Mouse (Mus musculus): Measurements from ENCODE around the gene Chd2. TPM values are rescaled to one million over a fixed set of nuclear protein-coding genes. Genes with fewer than 3 reads are reported as not detected.

The Chd2 gene
- polyA plus RNA-seq, 1 experiment from 2014 or later = 44.7 TPM

DNA sequence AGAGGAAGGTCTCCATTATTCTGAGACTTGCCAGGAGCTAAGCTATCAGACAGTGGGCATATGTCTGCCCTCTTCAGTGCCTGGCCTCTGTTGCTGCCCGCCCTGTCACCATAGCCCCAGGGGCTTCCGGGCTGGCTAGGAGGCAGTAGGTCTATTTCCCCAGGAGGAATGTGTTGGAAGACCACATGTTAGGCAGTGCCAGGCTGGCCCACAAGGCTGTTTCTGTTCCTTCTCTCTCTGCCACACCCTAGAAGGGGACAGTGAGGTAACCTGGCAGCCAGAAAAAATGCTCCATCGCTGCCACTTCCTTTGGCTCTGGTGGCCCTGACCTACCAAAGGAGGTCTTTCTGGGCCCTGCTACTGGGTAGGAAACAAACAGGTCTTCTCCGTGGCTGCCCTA is 129.6 kb downstream of the Chd2 start:
- Histone ChIP-seq H3K4me3 (ENCODE audit: low read depth, low read length) (no peak overlapping the region), H3K4me2 (ENCODE audit: low read depth) (no peak overlapping the region), H3K4me1 (ENCODE audit: control insufficient read depth, insufficient read depth, low read length) (no peaks in the 10 kb centered on the region; the same call in none of the 2 replicates), H3K27me3 (ENCODE audit: control insufficient read depth, insufficient read depth, low read length) (no peaks in the 10 kb centered on the region), H3K36me3 (ENCODE audit: control insufficient read depth, insufficient read depth, low read length) (peaks cover 40% of the 10 kb centered on the region), H3K27ac (ENCODE audit: low read depth, low read length) (0 out of 2 replicates have a peak overlapping the region, but pooled peaks have one; percentile 27), H3K9ac (ENCODE audit: low read length) (no peak overlapping the region), H3K9me3 (ENCODE audit: control insufficient read depth, low read length) (no peaks in the 10 kb centered on the region)
- WGBS = 89% methylated on average over 4 of the region's 4 CpGs
- ATAC-seq (ENCODE audit: insufficient read depth, low FRiP score, low TSS enrichment) = no peak
- no peak for DNase-seq (ENCODE audit: low spot score)

DNA sequence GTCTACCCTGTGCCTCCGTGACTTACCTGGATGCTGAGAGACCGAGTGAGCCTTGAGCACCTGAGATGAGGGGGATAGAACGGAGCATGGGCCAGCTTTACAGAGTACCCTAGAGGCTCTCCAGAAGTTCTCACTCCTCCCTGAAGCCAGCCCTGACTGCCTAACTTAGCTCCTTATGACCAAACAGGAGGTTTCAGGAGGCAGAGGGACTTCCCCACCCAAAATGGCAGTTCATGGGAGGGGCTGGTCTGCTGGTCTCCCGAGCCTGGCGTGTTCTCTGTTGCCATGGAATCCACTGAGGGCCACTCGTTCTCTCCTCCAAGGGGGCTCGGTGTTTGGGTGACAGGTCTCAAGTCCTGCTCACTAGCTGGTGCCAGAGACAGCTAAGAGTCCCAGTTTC is 130.1 kb downstream of the Chd2 start:
- H3K4me3 ChIP-seq (ENCODE audit: low read depth, low read length) = no peak overlapping the region
- H3K4me1 ChIP-seq (ENCODE audit: control insufficient read depth, insufficient read depth, low read length) = no peaks in the 10 kb centered on the region; the same call in none of the 2 replicates
- H3K9ac ChIP-seq (ENCODE audit: low read length) = no peak overlapping the region
- ATAC-seq (ENCODE audit: insufficient read depth, low FRiP score, low TSS enrichment) (no peak), DNase-seq (ENCODE audit: low spot score) (no peak)
- H3K27ac ChIP-seq (ENCODE audit: low read depth, low read length) = 0 out of 2 replicates have a peak overlapping the region, but pooled peaks have one; percentile 27
- H3K4me2 ChIP-seq (ENCODE audit: low read depth) = no peak overlapping the region
- 66% methylated on average over 7 of the region's 7 CpGs for whole genome bisulfite sequencing
- H3K36me3 ChIP-seq (ENCODE audit: control insufficient read depth, insufficient read depth, low read length) = peaks cover 40% of the 10 kb centered on the region
- no peaks in the 10 kb centered on the region for H3K9me3 ChIP-seq (ENCODE audit: control insufficient read depth, low read length)
- H3K27me3 ChIP-seq (ENCODE audit: control insufficient read depth, insufficient read depth, low read length) = no peaks in the 10 kb centered on the region

- H3K36me3 ChIP-seq (ENCODE audit: control insufficient read depth, insufficient read depth, low read length) = peaks cover 22% of the 10 kb centered on the region
- no peak overlapping the region for H3K4me3 ChIP-seq (ENCODE audit: low read depth, low read length)
- no peak for DNase-seq (ENCODE audit: low spot score)
- no peak for ATAC-seq (ENCODE audit: insufficient read depth, low FRiP score, low TSS enrichment)
- no peaks in the 10 kb centered on the region for H3K27me3 ChIP-seq (ENCODE audit: control insufficient read depth, insufficient read depth, low read length)
- H3K4me1 ChIP-seq (ENCODE audit: control insufficient read depth, insufficient read depth, low read length) = peaks cover 27% of the 10 kb centered on the region
- H3K4me2 ChIP-seq (ENCODE audit: low read depth) = no peak overlapping the region
- 98% methylated on average over 11 of the region's 11 CpGs for WGBS
- no peak overlapping the region for H3K9ac ChIP-seq (ENCODE audit: low read length)
- no peak overlapping the region for H3K27ac ChIP-seq (ENCODE audit: low read depth, low read length)
- no peaks in the 10 kb centered on the region for H3K9me3 ChIP-seq (ENCODE audit: control insufficient read depth, low read length)
These were observed 136.1 kb downstream of the Chd2 start for GRCm38 (mm10) chr7:73405550-73405949.

DNA sequence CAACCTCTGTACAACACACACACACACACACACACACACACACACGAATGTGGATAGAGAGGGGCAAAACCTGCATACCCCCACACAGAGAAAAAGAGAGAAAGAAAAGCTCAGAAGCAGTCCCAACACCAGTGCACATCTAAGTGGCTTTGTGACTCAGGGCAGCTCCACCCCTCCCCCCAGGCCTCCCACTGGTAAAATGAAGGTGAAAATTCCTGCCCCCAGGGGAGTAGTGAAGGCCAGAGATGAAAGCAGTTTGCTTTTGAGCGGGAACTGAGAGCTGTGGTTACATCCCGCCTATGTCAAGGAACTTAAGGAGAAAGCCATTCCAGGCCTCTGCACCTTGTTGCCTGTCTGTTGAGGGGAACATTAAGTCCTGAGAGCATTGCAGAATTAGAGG is 138.1 kb downstream of the Chd2 start:
- no peak overlapping the region for H3K4me3 ChIP-seq (ENCODE audit: low read depth, low read length)
- DNase-seq (ENCODE audit: low spot score) (peak; percentile 20), ATAC-seq (ENCODE audit: insufficient read depth, low FRiP score, low TSS enrichment) (no peak)
- no peak overlapping the region for H3K27ac ChIP-seq (ENCODE audit: low read depth, low read length)
- no peaks in the 10 kb centered on the region for H3K9me3 ChIP-seq (ENCODE audit: control insufficient read depth, low read length)
- H3K9ac ChIP-seq (ENCODE audit: low read length) = no peak overlapping the region
- WGBS = 32% methylated on average over 3 of the region's 3 CpGs
- H3K4me2 ChIP-seq (ENCODE audit: low read depth) = no peak overlapping the region
- H3K4me1 ChIP-seq (ENCODE audit: control insufficient read depth, insufficient read depth, low read length) = peaks cover 44% of the 10 kb centered on the region
- no peaks in the 10 kb centered on the region for H3K27me3 ChIP-seq (ENCODE audit: control insufficient read depth, insufficient read depth, low read length)
- H3K36me3 ChIP-seq (ENCODE audit: control insufficient read depth, insufficient read depth, low read length) = peaks cover 15% of the 10 kb centered on the region

- Histone ChIP-seq H3K9ac (ENCODE audit: low read length) (no peak overlapping the region), H3K27ac (ENCODE audit: low read depth, low read length) (no peak overlapping the region), H3K27me3 (ENCODE audit: control insufficient read depth, insufficient read depth, low read length) (no peaks in the 10 kb centered on the region), H3K4me3 (ENCODE audit: low read depth, low read length) (no peak overlapping the region), H3K9me3 (ENCODE audit: control insufficient read depth, low read length) (no peaks in the 10 kb centered on the region), H3K4me1 (ENCODE audit: control insufficient read depth, insufficient read depth, low read length) (peaks cover 53% of the 10 kb centered on the region), H3K4me2 (ENCODE audit: low read depth) (no peak overlapping the region), H3K36me3 (ENCODE audit: control insufficient read depth, insufficient read depth, low read length) (peaks cover 12% of the 10 kb centered on the region)
- WGBS = 39% methylated on average over 1 of the region's 1 CpGs
- no peak for ATAC-seq (ENCODE audit: insufficient read depth, low FRiP score, low TSS enrichment)
- peak; percentile 11 for DNase-seq (ENCODE audit: low spot score)
These were observed 139.0 kb downstream of the Chd2 start for GRCm38 (mm10) chr7:73402671-73403070.

GRCm38 (mm10) chr7:73402106-73402505 is 139.5 kb downstream of the Chd2 start:
- peaks cover 59% of the 10 kb centered on the region for H3K4me1 ChIP-seq (ENCODE audit: control insufficient read depth, insufficient read depth, low read length)
- peaks cover 7% of the 10 kb centered on the region for H3K36me3 ChIP-seq (ENCODE audit: control insufficient read depth, insufficient read depth, low read length)
- no peak for ATAC-seq (ENCODE audit: insufficient read depth, low FRiP score, low TSS enrichment)

DNA sequence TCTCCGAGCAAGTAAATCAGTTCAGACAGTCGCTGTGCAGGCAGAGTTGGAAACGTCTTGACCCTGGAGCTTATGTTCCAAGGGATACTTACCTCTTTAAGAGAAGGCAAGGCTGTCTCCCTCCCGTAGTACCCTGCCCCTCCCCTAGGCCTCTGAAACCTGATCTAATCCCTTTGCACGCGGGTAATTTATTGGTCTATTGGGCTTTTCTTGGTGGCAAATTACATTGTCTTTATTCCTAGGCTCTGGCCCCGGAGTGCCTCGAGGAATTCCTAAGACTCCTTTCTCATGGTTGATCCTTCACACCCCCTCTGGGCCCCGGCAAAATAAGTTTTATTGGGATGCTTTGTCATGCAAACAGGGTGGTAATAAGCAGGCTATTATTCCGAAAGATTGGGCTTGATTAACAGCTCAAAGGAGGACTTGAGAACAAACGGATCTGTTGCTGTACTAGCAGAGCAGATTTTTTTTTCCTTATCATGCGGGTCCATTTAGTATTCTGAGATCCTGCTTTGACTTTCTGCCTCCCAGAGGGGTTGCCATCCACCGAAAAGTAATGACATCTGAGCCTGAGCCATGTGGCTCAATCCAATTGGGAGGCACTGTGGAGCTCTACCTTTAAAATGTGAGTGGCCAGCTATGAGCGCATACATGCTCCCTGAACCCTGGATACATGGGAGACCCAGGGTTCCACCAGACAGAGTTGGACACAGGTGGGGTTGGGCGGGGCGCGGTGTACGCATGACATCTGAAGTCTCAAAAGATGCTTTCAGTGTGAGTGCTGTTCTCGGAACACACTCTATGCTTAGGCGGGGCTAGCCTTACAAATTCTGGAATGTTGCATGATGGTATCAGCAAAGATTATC is 141.3 kb downstream of the Chd2 start:
- WGBS = 7% methylated on average over 20 of the region's 20 CpGs
- peak; percentile 81 for DNase-seq (ENCODE audit: low spot score)
- Histone ChIP-seq H3K4me1 (ENCODE audit: control insufficient read depth, insufficient read depth, low read length) (peaks cover 73% of the 10 kb centered on the region), H3K36me3 (ENCODE audit: control insufficient read depth, insufficient read depth, low read length) (peaks cover 2% of the 10 kb centered on the region), H3K9ac (ENCODE audit: low read length) (no peak overlapping the region), H3K4me3 (ENCODE audit: low read depth, low read length) (peak overlapping the region; percentile 22), H3K9me3 (ENCODE audit: control insufficient read depth, low read length) (no peaks in the 10 kb centered on the region), H3K27ac (ENCODE audit: low read depth, low read length) (peak overlapping the region; percentile 87), H3K4me2 (ENCODE audit: low read depth) (peak overlapping the region; percentile 59), H3K27me3 (ENCODE audit: control insufficient read depth, insufficient read depth, low read length) (no peaks in the 10 kb centered on the region)
- ATAC-seq (ENCODE audit: insufficient read depth, low FRiP score, low TSS enrichment) = peak; percentile 85

More at GRCm38 (mm10) chr7:73402106-73402505, 139.5 kb downstream of the Chd2 start:
- WGBS = 33% methylated on average over 2 of the region's 2 CpGs
- Histone ChIP-seq H3K9ac (ENCODE audit: low read length) (no peak overlapping the region), H3K9me3 (ENCODE audit: control insufficient read depth, low read length) (no peaks in the 10 kb centered on the region), H3K27ac (ENCODE audit: low read depth, low read length) (no peak overlapping the region), H3K4me3 (ENCODE audit: low read depth, low read length) (no peak overlapping the region), H3K27me3 (ENCODE audit: control insufficient read depth, insufficient read depth, low read length) (no peaks in the 10 kb centered on the region), H3K4me2 (ENCODE audit: low read depth) (no peak overlapping the region)
- DNase-seq (ENCODE audit: low spot score) = no peak

- ATAC-seq (ENCODE audit: insufficient read depth, low FRiP score, low TSS enrichment) (peak; percentile 49), DNase-seq (ENCODE audit: low spot score) (peak; percentile 88)
- 1% methylated on average over 19 of the region's 19 CpGs for WGBS
- H3K4me2 ChIP-seq (ENCODE audit: low read depth) = peak overlapping the region; percentile 59
- H3K9ac ChIP-seq (ENCODE audit: low read length) = peak overlapping the region; percentile 35
- peaks cover 2% of the 10 kb centered on the region; the same call in 1 of the 2 replicates for H3K36me3 ChIP-seq (ENCODE audit: control insufficient read depth, insufficient read depth, low read length)
- no peaks in the 10 kb centered on the region for H3K9me3 ChIP-seq (ENCODE audit: control insufficient read depth, low read length)
- peak overlapping the region; percentile 87 for H3K27ac ChIP-seq (ENCODE audit: low read depth, low read length)
- H3K27me3 ChIP-seq (ENCODE audit: control insufficient read depth, insufficient read depth, low read length) = no peaks in the 10 kb centered on the region
- H3K4me3 ChIP-seq (ENCODE audit: low read depth, low read length) = peak overlapping the region; percentile 22
- peaks cover 79% of the 10 kb centered on the region for H3K4me1 ChIP-seq (ENCODE audit: control insufficient read depth, insufficient read depth, low read length)
These were observed 142.1 kb downstream of the Chd2 start for GRCm38 (mm10) chr7:73399501-73400044.

Data from neural tube, embryonic 11.5 days (tissue).